Mouse (Mus musculus): ENCODE measurements around the gene Cradd. TPM values are rescaled to one million over a fixed set of nuclear protein-coding genes. Genes with fewer than 3 reads are reported as not detected.

Cradd gene
- total RNA-seq, 2 experiments from 2014 or later, result 5.6 to 5.9 TPM

DNA sequence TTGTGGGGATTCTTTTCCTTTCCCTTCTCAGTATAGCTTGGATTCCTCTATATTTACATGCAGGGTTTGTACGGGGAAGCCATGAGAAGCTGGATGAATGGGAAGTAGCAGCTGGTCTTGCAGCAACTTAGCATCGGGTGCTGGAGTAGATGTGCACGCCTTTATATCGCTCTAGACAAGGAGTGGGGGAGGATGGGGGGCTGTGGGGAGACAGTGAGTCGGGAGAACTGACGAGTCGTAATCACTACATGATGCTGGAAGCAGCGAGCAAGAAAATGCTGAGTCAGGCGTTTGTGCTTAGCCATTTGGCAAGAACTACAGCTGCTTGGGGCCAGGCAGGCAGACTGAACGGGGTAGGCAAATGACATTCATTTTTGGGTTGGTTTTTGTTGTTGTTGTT, 142.4 kb downstream of the Cradd start:
- peak; percentile 35 to 39 for DNase-seq (ENCODE audit: extremely low spot score in 1 of 2, low spot score in 2 of 2)
- H3K27ac ChIP-seq, result no peak overlapping the region
- intact Hi-C loops (cut with DNase I), result no loop called here
- no peak for TF ChIP-seq CTCF (IDR thresholded peaks at IDR 0.05)
- no peak overlapping the region for H3K4me3 ChIP-seq

DNA sequence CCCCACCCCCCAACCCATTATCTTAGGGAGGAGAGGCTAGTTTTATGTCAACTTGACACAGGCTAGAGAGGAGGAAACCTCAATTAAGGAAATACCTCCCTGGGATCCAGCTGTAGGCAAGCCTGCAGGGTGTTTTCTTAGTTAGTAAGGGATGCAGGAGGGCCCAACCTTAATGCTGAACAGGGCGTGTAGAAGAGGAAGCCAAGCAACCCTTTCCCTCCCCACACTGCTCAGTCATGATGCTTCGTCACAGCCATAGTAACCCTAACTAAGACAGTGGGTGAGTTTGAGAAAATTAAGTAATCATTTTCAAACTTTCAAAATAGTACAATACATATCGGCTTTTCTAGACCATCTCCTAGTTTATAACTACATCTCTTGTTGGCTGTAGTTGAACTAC, 143.0 kb downstream of the Cradd start:
- Histone ChIP-seq H3K27ac (no peak overlapping the region), H3K4me3 (no peak overlapping the region)
- TF ChIP-seq CTCF (IDR thresholded peaks at IDR 0.05), result no peak
- no peak for DNase-seq (ENCODE audit: extremely low spot score in 1 of 2, low spot score in 2 of 2)
- intact Hi-C loops (cut with DNase I), result no loop called here

DNA sequence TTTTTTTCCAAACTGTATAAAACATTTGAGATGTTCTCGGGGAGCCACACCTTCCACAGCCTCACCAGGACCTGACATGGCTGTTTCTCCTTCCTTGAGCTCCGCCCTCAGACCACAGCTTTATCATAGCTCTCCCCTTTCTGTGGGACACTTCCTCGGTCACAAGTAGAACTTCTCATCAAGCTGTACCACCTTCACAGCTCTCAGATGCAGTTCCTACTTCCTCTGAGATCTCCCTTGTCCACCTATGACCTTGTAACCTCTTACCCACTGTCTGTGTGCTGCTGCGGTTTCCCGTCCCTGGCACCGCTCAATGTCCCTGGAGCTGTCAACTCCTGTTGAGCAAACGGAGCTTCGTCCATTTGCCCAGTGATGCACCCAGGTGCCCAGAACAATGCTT, 143.8 kb downstream of the Cradd start:
- no peak for TF ChIP-seq CTCF (IDR thresholded peaks at IDR 0.05)
- no peak for DNase-seq (ENCODE audit: extremely low spot score in 1 of 2, low spot score in 2 of 2)
- intact Hi-C loops (cut with DNase I), result no loop called here
- H3K27ac ChIP-seq, result no peak overlapping the region
- H3K4me3 ChIP-seq, result no peak overlapping the region

DNA sequence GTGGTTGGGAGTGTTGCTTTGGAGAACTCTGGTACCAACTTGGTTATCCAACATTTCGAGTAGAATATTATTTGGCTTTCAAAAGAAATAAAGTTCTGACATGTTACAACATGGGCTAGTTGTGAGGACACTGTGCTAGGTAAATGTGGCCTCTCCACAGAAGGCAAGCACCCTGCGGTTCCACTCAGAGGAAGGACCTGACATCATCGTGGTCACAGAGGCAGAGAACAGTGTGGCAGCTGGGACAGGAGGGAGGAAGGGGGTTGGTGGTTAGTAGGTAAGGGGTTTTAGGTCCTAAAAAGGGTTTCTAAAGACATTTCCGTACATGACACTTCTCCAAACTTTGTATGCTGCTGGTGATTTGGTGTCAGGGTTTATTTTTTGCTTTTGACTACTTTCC, 145.1 kb downstream of the Cradd start:
- intact Hi-C loops (cut with DNase I), result no loop called here
- no peak for TF ChIP-seq CTCF (IDR thresholded peaks at IDR 0.05)
- no peak overlapping the region for H3K4me3 ChIP-seq
- no peak for DNase-seq (ENCODE audit: extremely low spot score in 1 of 2, low spot score in 2 of 2)
- no peak overlapping the region for H3K27ac ChIP-seq

DNA sequence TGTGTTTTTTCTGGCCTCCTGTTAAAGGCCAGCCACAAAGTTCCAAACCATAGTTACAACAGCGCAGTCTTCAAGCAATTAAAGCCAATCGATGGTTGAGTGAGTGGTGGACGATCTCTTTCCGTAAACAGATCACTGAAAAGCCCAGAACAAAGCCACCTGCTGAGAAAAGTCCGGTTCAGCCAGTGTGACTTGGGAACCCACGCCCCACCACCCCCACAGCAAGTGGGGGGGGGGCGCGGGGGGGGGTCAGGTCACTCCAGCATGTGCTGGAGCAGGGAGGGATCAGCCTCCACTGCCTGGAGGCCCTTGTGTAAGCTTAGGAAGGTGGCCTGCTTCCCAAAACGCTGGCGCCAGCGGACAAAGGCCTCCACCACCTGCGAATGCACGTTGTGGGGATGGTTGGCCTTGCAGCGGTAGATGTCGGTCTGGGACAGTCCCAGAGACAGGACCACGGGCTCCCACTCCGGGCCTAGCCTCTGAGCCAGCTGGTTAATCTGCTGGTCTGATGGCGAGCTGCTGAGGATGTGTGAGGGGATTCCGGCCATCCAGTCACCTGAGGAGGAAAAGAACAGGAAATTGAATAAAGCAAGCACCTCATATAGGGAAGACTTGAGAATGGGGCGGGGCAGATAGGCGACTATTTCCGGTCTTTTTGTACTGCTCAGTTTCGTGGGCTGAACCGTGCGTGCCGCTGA, 148.4 kb downstream of the Cradd start:
- no peak for TF ChIP-seq CTCF (IDR thresholded peaks at IDR 0.05)
- Histone ChIP-seq H3K4me3 (no peak overlapping the region), H3K27ac (no peak overlapping the region)
- no peak for DNase-seq (ENCODE audit: extremely low spot score in 1 of 2, low spot score in 2 of 2)
- intact Hi-C loops (cut with DNase I), result no loop called here

DNA sequence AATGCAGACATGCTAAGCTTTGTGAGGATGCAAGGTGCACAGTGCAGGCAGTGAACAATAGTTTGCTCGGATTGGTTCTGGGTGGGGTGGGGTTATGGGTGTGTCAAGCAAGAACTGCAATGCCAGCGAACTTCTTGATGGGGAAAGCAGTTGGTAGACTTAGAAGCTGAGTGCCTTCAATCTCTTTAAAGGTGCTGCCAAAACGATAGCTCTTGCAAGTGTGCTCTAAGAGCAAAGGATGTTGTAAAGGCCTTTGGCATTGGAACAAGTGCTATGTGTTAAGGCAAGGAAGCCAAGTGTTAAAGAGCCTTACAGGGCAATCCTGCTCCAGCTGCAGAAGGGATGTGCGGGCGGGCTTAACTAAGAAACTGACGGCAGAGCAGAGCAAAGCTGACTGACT, 149.7 kb downstream of the Cradd start:
- no peak for TF ChIP-seq CTCF (IDR thresholded peaks at IDR 0.05)
- intact Hi-C loops (cut with DNase I), result no loop called here
- no peak overlapping the region for H3K27ac ChIP-seq
- no peak overlapping the region for H3K4me3 ChIP-seq
- no peak for DNase-seq (ENCODE audit: extremely low spot score in 1 of 2, low spot score in 2 of 2)

DNA sequence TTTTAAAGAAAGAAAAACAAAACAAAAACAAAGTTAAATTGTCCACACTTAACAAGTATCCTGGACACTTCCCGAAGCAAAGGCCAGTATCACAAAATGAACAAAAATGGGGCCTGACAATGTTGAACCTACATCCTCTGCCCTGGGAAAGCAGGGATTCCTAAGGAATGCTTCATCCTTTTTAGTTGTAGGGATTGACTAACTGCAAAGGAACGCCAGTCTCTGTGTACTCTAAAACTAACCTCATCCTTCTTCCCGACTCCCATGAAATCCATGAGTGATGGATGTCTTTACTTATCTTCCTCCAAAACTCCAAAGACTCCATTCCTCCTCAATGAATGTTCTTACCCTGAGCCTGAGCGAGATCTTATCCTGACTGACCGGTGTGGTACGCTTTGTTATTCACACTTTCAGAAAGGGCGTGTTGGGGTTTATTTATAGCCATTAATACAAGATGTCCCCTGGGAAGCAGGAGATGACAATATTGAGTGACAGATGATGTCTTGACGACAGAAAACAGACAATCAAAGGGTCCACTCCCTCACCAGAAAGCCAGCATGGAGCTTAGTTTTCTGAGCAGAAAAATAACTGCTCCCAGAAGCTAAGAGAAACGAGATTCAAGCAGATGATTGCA, 153.1 kb downstream of the Cradd start:
- TF ChIP-seq CTCF (IDR thresholded peaks at IDR 0.05), result no peak
- intact Hi-C loops (cut with DNase I), result no loop called here
- no peak overlapping the region for H3K27ac ChIP-seq
- DNase-seq (ENCODE audit: extremely low spot score in 1 of 2, low spot score in 2 of 2), result no peak
- H3K4me3 ChIP-seq, result no peak overlapping the region

DNA sequence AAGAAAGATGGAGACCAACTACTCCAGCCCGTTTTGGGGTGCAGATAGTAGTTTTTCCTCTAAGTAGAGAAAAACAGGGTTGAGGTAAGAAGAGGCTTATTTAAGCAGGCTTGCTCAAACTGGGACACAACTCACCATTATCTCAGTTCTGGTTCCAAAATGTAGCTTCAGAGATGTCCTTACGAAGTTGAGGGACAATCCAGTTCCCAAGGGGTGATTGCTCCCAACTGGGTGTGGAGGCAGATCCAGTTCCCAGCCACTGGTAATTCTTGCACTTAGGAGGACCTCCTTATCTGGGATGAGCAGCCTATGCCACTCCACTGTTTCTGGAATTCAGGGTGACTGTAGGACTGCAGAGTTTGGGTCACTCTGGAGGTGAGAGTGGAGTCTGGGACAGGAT, 159.0 kb downstream of the Cradd start:
- intact Hi-C loops (cut with DNase I), result no loop called here
- TF ChIP-seq CTCF (IDR thresholded peaks at IDR 0.05), result no peak
- H3K27ac ChIP-seq, result no peak overlapping the region
- no peak for DNase-seq (ENCODE audit: extremely low spot score in 1 of 2, low spot score in 2 of 2)
- no peak overlapping the region for H3K4me3 ChIP-seq

DNA sequence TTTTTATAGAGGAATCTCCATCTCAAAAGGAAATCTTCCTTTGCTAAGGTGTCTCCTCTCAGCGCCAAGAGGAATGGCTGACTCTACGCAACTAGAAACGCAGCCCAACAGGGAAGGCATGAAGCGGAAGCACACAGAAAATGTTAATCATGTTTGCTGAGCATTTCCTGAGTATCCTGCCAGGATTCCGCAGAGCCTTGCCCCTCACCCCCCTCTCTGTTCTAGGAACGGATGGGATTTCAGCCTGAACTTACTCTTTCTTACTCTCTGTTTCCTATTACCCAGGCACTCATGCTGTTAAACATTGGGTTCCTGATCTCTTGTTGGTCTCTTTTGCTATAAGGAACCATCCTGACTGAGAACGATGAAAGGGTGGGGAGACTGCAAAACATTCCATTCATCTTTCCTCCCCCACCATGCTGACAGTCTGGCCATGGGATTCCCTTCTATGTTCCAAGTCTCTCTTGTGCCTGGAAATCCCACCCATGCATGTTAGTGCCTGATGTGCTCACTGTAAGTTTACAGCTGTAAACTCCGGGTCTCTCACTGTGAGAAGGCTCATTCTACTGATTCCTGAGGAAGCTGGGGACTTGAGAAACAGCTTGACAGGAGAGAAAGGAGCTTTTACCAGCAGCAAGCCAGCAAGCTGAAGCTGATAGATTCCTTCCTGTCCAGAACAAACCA, 161.1 kb downstream of the Cradd start:
- DNase-seq (ENCODE audit: extremely low spot score in 1 of 2, low spot score in 2 of 2), result no peak
- intact Hi-C loops (cut with DNase I), result no loop called here
- Histone ChIP-seq H3K4me3 (no peak overlapping the region), H3K27ac (no peak overlapping the region)
- TF ChIP-seq CTCF (IDR thresholded peaks at IDR 0.05), result no peak

DNA sequence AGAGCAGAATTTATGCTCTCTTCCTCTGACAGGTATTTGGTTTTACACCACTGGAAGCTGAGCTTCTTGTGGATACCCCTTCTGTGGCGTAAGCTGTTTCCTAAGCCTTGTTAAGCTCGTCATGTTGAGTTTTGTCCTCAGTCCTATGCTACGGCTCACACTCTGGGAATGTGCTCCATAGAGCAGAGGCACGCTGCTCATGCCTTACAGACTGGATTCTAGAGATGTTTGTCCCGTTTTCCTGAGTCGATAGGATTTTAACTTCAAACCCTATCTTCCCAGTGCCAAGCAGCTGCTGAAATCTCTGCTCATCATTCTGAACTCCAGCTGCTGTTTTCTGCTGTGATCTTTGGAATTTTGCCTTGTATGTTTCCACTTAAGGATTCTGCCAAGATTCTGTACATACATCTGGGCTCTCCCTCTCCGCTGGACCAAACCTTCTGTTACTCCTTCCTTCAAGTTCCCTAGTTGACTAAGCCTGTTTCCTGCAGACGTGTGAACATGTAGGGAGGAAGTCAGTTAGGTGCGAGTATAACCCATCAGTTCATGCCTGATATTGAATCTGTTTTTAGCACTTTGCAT, 164.2 kb downstream of the Cradd start:
- no peak overlapping the region for H3K27ac ChIP-seq
- intact Hi-C loops (cut with DNase I), result no loop called here
- H3K4me3 ChIP-seq, result no peak overlapping the region
- TF ChIP-seq CTCF (IDR thresholded peaks at IDR 0.05), result no peak
- no peak for DNase-seq (ENCODE audit: extremely low spot score in 1 of 2, low spot score in 2 of 2)

DNA sequence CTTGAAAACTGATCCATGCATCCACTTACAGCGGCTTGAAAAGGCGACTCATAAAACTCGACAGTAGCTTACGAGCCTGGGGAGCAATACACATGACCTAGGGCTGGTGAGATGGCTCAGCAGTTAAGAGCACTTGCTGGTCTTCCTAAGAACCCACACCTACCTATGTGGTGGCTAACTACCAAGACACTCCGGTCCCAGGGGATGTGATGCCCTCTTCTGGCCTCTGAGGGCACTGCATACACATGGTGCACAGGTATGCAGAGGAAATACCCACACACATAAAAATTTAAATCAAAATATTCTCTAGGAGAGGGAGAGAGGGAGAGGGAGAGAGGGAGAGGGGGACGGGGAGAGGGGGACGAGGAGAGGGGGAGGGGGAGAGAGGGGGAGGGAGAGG, 167.5 kb downstream of the Cradd start:
- DNase-seq (ENCODE audit: extremely low spot score in 1 of 2, low spot score in 2 of 2), result no peak
- intact Hi-C loops (cut with DNase I), result no loop called here
- H3K27ac ChIP-seq, result no peak overlapping the region
- no peak overlapping the region for H3K4me3 ChIP-seq
- no peak; the same call in 1 of the 2 replicates for TF ChIP-seq CTCF (IDR thresholded peaks at IDR 0.05)

DNA sequence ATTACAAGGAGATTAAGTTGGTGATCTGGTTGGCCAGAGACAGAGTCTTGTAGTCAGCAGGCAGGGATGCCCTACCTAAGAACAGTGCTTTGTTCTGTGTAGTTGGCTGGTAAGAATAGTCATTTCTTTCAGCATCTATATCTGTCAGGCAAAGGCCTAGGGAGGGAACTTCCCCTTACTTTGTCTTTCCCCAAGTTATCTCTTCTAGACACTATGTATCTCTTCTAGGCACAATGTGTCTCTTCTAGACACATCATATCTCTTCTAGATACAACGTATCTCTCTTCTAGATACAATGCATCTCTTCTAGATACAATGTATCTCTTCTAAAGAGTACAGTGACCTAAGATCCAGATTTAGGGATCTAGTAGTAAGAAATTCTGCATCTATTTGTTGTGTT, 169.3 kb downstream of the Cradd start:
- Histone ChIP-seq H3K4me3 (no peak overlapping the region), H3K27ac (no peak overlapping the region)
- DNase-seq (ENCODE audit: extremely low spot score in 1 of 2, low spot score in 2 of 2), result no peak
- intact Hi-C loops (cut with DNase I), result no loop called here
- TF ChIP-seq CTCF (IDR thresholded peaks at IDR 0.05), result no peak
